Mouse (Mus musculus) stomach, postnatal 0 days (tissue): ENCODE data around the gene Tmem8.

ENCODE experiments used
- CTCF ChIP-seq: IDR thresholded peaks from 2 replicates; pipeline ENCODE4 v1.5.1; 2016; ENCODE audit warnings: antibody characterized with exemption, low read depth, mild to moderate bottlenecking, moderate library complexity
- EP300 ChIP-seq: optimal IDR thresholded peaks from 2 replicates; pipeline ENCODE3; 2016; ENCODE audit warnings: antibody characterized with exemption

- TF ChIP-seq CTCF (no peak), EP300 (no peak)
Measured at GRCm38 (mm10) chr17:26068024-26068830, 44.9 kb upstream of the Tmem8 start.
